Mouse (Mus musculus): ENCODE measurements around the gene Vmn1r12.
"Not testable (repeated sequence)": the region's sequence is repeated elsewhere in the genome, so short reads cannot be mapped to it uniquely, and the experiment has no call there.

The Vmn1r12 gene

DNA sequence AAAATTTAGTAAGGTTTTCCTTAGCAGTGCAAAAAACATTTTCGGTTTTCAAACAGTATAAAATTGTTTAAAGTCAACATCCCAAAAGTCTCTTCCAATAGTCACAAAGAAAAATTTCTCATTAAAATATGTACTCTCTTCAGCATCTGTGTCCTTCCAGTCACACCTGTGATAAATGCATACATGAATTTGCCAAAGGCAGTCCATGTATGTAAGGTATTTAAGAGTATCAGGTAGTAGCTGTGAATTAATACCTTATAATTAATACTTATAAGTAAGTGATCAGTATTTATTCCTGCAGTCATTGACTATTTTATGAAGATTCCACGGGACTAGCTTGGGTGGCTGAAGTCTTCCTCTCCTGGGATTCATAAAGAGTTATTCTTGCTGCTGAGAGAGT, at the start of gene Vmn1r12:
Gene Vmn1r12 (plus strand): TSS at position 301 of the 400 bp plus-strand sequence.
- DNase-seq, result no peak

DNA sequence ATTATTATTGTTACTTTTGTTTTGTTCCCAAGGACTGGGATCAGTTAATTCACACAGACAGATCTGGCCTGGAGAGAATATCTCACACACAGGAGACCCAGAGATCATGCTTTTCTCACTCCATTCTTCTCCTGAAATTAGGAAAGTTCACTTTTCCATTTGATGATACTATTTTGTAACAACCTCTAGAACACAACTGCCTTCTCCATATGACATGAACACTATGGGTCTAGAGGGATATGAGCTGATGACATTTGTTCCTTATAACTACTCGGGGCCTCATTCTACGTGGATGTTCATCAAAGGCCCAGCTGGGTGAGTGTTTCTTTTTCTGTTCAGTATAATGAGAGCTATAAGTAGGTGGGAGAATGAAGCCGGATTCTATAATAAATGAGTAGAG, 47.6 kb upstream of the Vmn1r12 start, which contains the start of gene Vmn1r10:
Gene Vmn1r10 (plus strand): TSS at position 301 of the 400 bp plus-strand sequence.
- DNase-seq, result no peak

DNA sequence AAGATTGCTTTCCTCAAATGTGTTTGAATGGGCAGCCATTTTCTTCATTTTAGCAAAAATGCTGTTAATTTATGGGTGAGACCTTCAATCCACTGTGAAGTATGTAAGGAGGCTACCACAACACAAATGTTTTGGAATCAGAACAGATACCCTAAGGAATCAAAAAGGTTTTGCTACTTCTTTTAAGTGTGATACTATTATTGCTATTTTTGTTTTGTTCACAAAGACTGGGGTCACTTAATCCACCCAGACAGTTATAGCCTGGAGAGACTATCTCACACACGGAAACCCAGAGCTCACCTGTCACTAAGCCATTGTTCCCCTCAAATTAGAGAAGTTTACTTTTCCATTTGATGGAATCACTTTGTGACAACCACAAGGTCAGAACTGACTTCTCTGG, 23.6 kb upstream of the Vmn1r12 start, which contains the start of gene Vmn1r11:
Gene Vmn1r11 (plus strand): TSS at position 301 of the 400 bp plus-strand sequence.
- DNase-seq, result no peak

DNA sequence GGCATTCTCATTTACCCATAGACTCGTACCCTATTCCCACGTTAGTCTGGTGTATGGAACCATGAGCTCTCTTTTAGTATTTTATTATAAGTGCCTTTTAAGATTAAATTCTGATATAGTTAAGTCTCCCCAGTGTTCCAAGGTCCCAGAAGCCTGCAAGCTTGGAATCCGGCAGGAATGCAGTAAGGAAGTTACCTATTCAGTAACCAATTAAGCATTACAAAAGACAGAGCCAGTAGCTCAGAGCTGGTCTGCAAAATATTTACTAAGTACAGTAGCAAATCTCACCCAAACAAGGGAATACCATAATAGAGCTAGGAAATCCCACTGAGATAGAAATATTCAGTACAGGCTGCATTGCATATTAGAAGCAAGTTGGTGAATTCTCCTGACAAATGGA, 33.3 kb downstream of the Vmn1r12 start:
- DNase-seq, result not testable (repeated sequence)

DNA sequence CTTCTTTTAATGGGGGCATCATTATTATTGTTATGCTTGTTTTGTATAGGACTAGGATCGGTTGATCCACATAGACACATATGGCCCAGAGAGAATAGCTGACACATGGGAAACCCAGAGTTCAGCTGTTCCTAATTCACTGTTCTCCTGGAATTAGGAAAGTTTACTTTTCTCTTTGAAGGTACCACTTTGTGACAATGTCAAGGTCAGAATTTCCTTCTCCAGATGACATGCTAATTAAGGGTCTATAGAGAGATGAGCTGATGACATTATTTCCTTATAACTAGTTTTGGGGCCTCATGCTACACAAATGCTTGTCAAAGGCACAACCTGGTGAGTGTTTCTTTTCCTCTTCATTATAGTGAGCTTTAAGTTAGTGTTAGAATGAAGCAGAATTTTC, 46.3 kb downstream of the Vmn1r12 start, which contains the start of gene Vmn1r13:
Gene Vmn1r13 (plus strand): TSS at position 301 of the 400 bp plus-strand sequence.
- DNase-seq, result not testable (repeated sequence)

Measured in cerebellum, adult 9-11 months (tissue).